Mouse (Mus musculus) limb, embryonic 15.5 days (tissue): Measurements from ENCODE around the gene Ccdc103. TPM values are rescaled to one million over a fixed set of nuclear protein-coding genes. Genes with fewer than 3 reads are reported as not detected.

Experiments used
- ATAC-seq: fragments of 200-750 bp; cut with Nextera tagmentation; 2 replicates; pipeline ENCODE4 v1.8.0; 2017; ENCODE audit warnings: low read depth, moderate TSS enrichment; ENCODE audit not compliant: insufficient number of reproducible peaks, low FRiP score, low TSS enrichment
- H3K27ac ChIP-seq: fragments of 300-500 bp; sonication (generic); 2 replicates; pipeline ENCODE4 v1.5.1; 2015; ENCODE audit warnings: moderate library complexity, mild to moderate bottlenecking, inconsistent platforms
- H3K27me3 ChIP-seq: fragments of 300-500 bp; sonication (generic); 2 replicates; pipeline ENCODE4 v1.6.1; 2015; ENCODE audit warnings: inconsistent platforms
- H3K36me3 ChIP-seq: fragments of 300-500 bp; sonication (generic); 2 replicates; pipeline ENCODE4 v1.6.1; 2015; ENCODE audit warnings: inconsistent platforms
- H3K4me1 ChIP-seq: fragments of 300-500 bp; sonication (generic); 2 replicates; pipeline ENCODE4 v1.6.1; 2015; ENCODE audit warnings: inconsistent platforms
- H3K4me2 ChIP-seq: fragments of 300-500 bp; sonication (generic); 2 replicates; pipeline ENCODE4 v1.6.1; 2015; ENCODE audit warnings: mild to moderate bottlenecking, inconsistent platforms
- H3K4me3 ChIP-seq: fragments of 300-500 bp; sonication (generic); 2 replicates; pipeline ENCODE4 v1.5.1; 2015; ENCODE audit warnings: mild to moderate bottlenecking, inconsistent platforms
- H3K9ac ChIP-seq: fragments of 300-500 bp; sonication (generic); 2 replicates; pipeline ENCODE4 v1.6.1; 2015; ENCODE audit warnings: inconsistent platforms
- H3K9me3 ChIP-seq: fragments of 300-500 bp; sonication (generic); 2 replicates; pipeline ENCODE4 v1.6.1; 2016; ENCODE audit warnings: inconsistent platforms
- WGBS: fragments of 180-500 bp; shearing (Covaris S2); methylation state at CpG from one replicate; pipeline ENCODE4 v1.1.7; 2015; 5-methylcytosine and 5-hydroxymethylcytosine counted together
- polyA plus RNA-seq: library from polyadenylated mRNA; unstranded; fragments of >200 nt; fragmentation: Nextera tagmentation; extraction: Ambion mirVana; gene quantifications from 2 replicates; pipeline ENCODE4 v1.2.1, GENCODE M21; 2015

Gene Ccdc103
- polyA plus RNA-seq, 1 experiment from 2014 or later: 0.81 TPM

- Histone ChIP-seq H3K4me1 (no peaks in the 10 kb centered on the region), H3K9me3 (no peaks in the 10 kb centered on the region), H3K9ac (no peak overlapping the region), H3K27ac (no peak overlapping the region), H3K4me2 (no peak overlapping the region), H3K27me3 (no peaks in the 10 kb centered on the region), H3K36me3 (peaks cover 89% of the 10 kb centered on the region), H3K4me3 (no peak overlapping the region)
- 86% methylated on average over 11 of the region's 11 CpGs for WGBS
- ATAC-seq: no peak
These were observed 22.1 kb upstream of the Ccdc103 start for GRCm38 (mm10) chr11:102858951-102859350.

- Histone ChIP-seq H3K36me3 (peaks cover 86% of the 10 kb centered on the region), H3K4me3 (no peak overlapping the region), H3K27ac (no peak overlapping the region), H3K4me2 (no peak overlapping the region), H3K4me1 (no peaks in the 10 kb centered on the region), H3K27me3 (no peaks in the 10 kb centered on the region), H3K9ac (no peak overlapping the region), H3K9me3 (no peaks in the 10 kb centered on the region)
- WGBS: 86% methylated on average over 8 of the region's 8 CpGs
- ATAC-seq: no peak
These were observed 21.1 kb upstream of the Ccdc103 start for GRCm38 (mm10) chr11:102859933-102860332.

- WGBS: 32% methylated on average over 4 of the region's 4 CpGs
- H3K4me3 ChIP-seq: no peak overlapping the region
- no peak overlapping the region for H3K27ac ChIP-seq
- no peak overlapping the region for H3K4me2 ChIP-seq
- peaks cover 88% of the 10 kb centered on the region for H3K36me3 ChIP-seq
- no peaks in the 10 kb centered on the region for H3K9me3 ChIP-seq
- no peak for ATAC-seq
- H3K4me1 ChIP-seq: no peaks in the 10 kb centered on the region
- H3K27me3 ChIP-seq: no peaks in the 10 kb centered on the region
- no peak overlapping the region for H3K9ac ChIP-seq
These were observed 16.7 kb upstream of the Ccdc103 start for GRCm38 (mm10) chr11:102864272-102864671.

GRCm38 (mm10) chr11:102874801-102875334 lies 6.1 kb upstream of the Ccdc103 start:
- no peak overlapping the region for H3K27ac ChIP-seq
- H3K36me3 ChIP-seq: peaks cover 56% of the 10 kb centered on the region
- H3K4me3 ChIP-seq: no peak overlapping the region
- no peaks in the 10 kb centered on the region for H3K9me3 ChIP-seq
- no peak for ATAC-seq
- H3K4me2 ChIP-seq: no peak overlapping the region
- WGBS: 88% methylated on average over 7 of the region's 7 CpGs
- no peak overlapping the region for H3K9ac ChIP-seq
- no peaks in the 10 kb centered on the region for H3K27me3 ChIP-seq
- peaks cover 9% of the 10 kb centered on the region for H3K4me1 ChIP-seq

DNA sequence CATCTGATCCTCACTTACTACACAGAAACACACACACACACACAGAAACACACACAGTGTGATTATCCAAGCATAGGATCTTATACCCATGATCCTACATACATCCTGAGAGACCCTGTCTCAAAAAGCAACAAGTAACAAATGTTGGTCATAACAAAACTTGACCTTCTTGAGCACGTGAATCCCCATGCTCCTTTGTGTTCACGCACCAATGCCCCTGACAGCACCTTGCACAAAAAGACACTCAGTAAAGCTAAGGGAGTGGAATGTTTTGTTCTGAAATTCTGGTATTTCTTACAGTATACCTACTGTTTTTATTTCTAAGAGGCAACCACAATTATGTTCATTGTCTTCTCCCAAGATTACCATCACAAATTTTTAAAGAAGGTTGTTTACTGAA lies 1.4 kb upstream of the Ccdc103 start:
- H3K9ac ChIP-seq: no peak overlapping the region
- peak overlapping the region; percentile 76; the same call in 1 of the 2 replicates for H3K4me3 ChIP-seq
- no peak overlapping the region for H3K27ac ChIP-seq
- 89% methylated on average over 2 of the region's 2 CpGs for WGBS
- 0 out of 2 replicates have a peak, but pooled peaks cover 10% of the 10 kb centered on the region for H3K27me3 ChIP-seq
- peaks cover 29% of the 10 kb centered on the region for H3K36me3 ChIP-seq
- no peaks in the 10 kb centered on the region for H3K9me3 ChIP-seq
- H3K4me2 ChIP-seq: no peak overlapping the region
- peaks cover 17% of the 10 kb centered on the region for H3K4me1 ChIP-seq
- ATAC-seq: no peak

- peak overlapping the region; percentile 70 for H3K4me2 ChIP-seq
- 0 out of 2 replicates have a peak, but pooled peaks cover 10% of the 10 kb centered on the region for H3K27me3 ChIP-seq
- no peaks in the 10 kb centered on the region for H3K9me3 ChIP-seq
- peak overlapping the region; percentile 76 for H3K4me3 ChIP-seq
- ATAC-seq: peak; percentile 46; the same call in 1 of the 2 replicates
- H3K27ac ChIP-seq: peak overlapping the region; percentile 91; the same call in 1 of the 2 replicates
- peaks cover 17% of the 10 kb centered on the region for H3K4me1 ChIP-seq
- peaks cover 15% of the 10 kb centered on the region for H3K36me3 ChIP-seq
- H3K9ac ChIP-seq: peak overlapping the region; percentile 76
- 15% methylated on average over 13 of the region's 13 CpGs for WGBS
These were observed 552 bp downstream of the Ccdc103 start for GRCm38 (mm10) chr11:102881314-102882198.

DNA sequence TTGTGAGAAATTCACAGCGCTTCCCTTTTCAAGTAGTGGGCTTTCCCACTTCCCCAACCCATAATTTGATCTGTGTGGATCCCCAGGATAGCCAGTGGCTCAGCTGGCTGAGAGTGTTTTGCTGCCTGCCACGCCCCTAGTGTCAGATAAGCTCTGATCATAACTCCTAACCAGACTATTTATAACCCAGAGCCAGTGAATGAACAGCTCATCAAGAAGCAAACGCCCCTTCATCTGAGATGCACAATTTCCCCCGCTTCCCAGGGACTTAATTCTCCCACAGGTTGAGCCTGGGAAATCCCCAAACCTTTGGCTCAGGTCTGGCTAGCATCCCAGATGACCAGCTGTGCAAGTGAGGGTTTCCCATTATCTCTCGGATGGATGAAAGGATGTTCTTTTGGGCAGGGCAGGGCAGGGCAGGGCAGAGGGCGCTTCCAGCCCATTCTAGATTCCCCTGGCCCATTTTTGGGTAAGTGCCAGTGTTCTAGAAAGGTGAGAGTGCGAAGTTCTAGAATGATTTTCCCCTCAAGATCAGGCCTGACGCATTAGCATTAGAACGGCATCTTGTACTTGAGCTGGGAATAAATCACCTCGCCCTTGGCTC lies 3.7 kb downstream of the Ccdc103 start, which contains the start of gene Fam187a:
Fam187a (plus strand) TSS at position 554 of the 604 bp plus-strand sequence.
- Histone ChIP-seq H3K4me3 (no peak within 1 kb of the TSS), H3K9ac (no peak within 1 kb of the TSS), H3K4me1 (peaks cover 9% of the 10 kb centered on the region), H3K9me3 (no peaks in the 10 kb centered on the region), H3K4me2 (no peak within 1 kb of the TSS), H3K36me3 (no peaks in the 10 kb centered on the region), H3K27me3 (peaks cover 25% of the 10 kb centered on the region), H3K27ac (no peak within 1 kb of the TSS)
- WGBS: 57% methylated on average over 10 of the region's 10 CpGs
- no peak for ATAC-seq

GRCm38 (mm10) chr11:102887433-102887832 lies 6.4 kb downstream of the Ccdc103 start:
- Histone ChIP-seq H3K4me2 (no peak overlapping the region), H3K9me3 (no peaks in the 10 kb centered on the region), H3K4me3 (no peak overlapping the region), H3K27ac (no peak overlapping the region), H3K9ac (no peak overlapping the region), H3K27me3 (peaks cover 25% of the 10 kb centered on the region), H3K4me1 (no peaks in the 10 kb centered on the region), H3K36me3 (no peaks in the 10 kb centered on the region)
- no peak for ATAC-seq
- 78% methylated on average over 5 of the region's 5 CpGs for WGBS

DNA sequence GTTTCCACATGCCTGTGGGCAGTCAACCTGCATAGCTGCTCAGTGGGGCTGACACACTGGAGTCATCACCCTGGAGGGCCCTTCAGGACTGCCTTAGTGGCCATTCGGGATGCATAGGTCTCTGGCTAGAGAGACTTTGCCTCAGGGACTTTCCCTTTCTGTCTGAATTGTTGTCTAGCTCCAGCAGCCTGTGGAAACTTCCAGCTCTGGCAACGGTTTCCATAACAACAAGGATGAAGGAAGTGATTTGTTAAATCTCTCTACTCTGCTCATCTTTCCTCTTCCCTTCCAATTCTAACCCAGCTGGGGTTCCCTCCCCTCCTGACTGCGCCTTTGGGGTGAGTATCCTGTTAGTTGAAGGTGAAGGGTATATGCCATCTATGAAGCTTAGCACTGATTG lies 7.1 kb downstream of the Ccdc103 start:
- Histone ChIP-seq H3K4me3 (no peak overlapping the region), H3K4me2 (no peak overlapping the region), H3K27ac (no peak overlapping the region), H3K9me3 (no peaks in the 10 kb centered on the region), H3K27me3 (peaks cover 29% of the 10 kb centered on the region), H3K36me3 (no peaks in the 10 kb centered on the region), H3K4me1 (peaks cover 2% of the 10 kb centered on the region; the same call in 1 of the 2 replicates), H3K9ac (no peak overlapping the region)
- 61% methylated on average over 3 of the region's 3 CpGs for WGBS
- no peak for ATAC-seq

DNA sequence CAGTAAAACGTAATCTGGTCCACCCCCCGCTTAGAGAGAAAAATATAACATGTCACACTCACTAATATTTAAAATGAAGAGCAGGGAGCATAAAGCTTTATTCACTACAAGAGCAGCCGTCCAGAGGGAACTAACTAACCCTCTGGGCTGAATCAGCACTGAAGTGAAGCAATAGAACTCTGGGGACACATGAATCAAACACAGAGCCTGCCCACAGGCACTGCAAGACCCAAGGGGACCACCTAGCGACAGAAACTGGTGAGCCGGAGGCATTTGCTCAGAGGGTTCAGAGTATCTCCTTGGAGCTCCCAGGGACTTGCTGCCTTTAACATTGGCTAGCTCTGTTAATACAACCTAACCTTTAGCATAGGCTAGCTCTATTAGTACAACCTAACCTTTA lies 9.1 kb downstream of the Ccdc103 start:
- 55% methylated on average over 5 of the region's 5 CpGs for WGBS
- no peak overlapping the region for H3K9ac ChIP-seq
- peaks cover 41% of the 10 kb centered on the region for H3K27me3 ChIP-seq
- no peak overlapping the region for H3K4me2 ChIP-seq
- no peaks in the 10 kb centered on the region for H3K36me3 ChIP-seq
- H3K4me1 ChIP-seq: peaks cover 7% of the 10 kb centered on the region; the same call in 1 of the 2 replicates
- H3K9me3 ChIP-seq: no peaks in the 10 kb centered on the region
- ATAC-seq: no peak
- no peak overlapping the region for H3K27ac ChIP-seq
- H3K4me3 ChIP-seq: no peak overlapping the region

DNA sequence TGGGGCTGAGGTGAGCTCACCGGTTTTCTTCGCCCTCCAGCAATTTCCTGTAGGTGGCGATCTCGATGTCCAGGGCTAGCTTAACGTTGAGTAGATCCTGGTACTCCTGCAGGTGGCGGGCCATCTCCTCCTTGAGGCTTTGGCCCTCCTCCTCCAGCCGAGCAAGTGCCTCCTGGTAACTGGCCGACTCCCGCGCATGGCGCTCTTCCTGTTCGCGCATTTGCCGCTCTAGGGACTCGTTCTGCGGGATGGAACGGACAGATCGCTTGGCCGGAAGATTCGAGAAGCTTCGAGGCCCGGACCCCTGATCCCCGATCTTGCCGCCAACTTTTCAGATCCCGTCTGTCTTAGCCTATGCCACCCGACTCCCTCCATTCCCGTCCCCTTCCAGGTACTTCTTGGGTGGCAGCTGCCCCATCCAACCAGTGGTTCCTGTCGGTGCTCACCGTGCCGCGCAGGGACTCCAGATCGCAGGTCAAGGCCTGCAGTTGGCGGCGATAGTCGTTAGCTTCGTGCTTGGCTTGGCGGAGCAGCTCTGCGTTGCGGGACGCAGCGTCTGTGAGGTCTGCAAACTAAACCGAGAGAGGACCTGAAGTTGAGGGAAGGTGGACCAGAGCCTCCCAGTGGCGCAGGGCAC lies 12.1 kb downstream of the Ccdc103 start:
- Histone ChIP-seq H3K4me3 (peak overlapping the region; percentile 46), H3K9me3 (no peaks in the 10 kb centered on the region), H3K4me1 (peaks cover 7% of the 10 kb centered on the region; the same call in 1 of the 2 replicates), H3K36me3 (no peaks in the 10 kb centered on the region), H3K27me3 (peaks cover 53% of the 10 kb centered on the region), H3K9ac (peak overlapping the region; percentile 51), H3K4me2 (peak overlapping the region; percentile 75), H3K27ac (no peak overlapping the region)
- WGBS: 2% methylated on average over 43 of the region's 43 CpGs
- no peak for ATAC-seq
